20 mouse cellular contexts compared by ENCODE assay signal in the genomic region with DNA sequence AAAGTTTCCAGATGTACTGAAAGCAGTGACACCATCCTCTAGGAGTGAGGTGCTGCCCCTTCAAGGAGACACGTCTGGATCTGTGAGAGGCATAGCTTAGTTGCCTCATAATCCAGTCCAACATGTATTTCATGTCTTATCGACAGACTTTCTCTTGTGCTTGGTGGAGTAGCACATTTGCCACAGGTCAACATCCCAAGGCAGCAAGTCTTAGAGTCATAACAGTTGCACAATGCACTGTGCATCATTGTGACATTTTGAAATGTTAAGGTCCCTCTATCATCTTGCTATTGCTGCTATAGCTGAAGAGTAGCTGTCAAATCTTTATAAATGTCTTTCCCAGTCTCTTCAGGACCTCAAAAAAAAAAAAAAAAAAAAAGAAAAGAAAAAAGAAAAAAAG.
"Had no signal": no experiment of that assay in that cellular context is flagged by ENCODE, and none has a peak within 500 bp of the region (broad histone marks: within the 10 kb centered on the region; RNA-seq: fewer than 3 reads in every experiment).

No protein-coding gene starts in this region.

- H3K36me3 ChIP-seq: limb, embryonic 10.5 days; limb, embryonic 13.5 days; liver, embryonic 13.5 days; midbrain, embryonic 10.5 days had no signal

- H3K9ac ChIP-seq: limb, embryonic 13.5 days; liver, embryonic 13.5 days; lung, embryonic 14.5 days had no signal

- H3K4me3 ChIP-seq: layer of hippocampus, adult 2 months; limb, embryonic 10.5 days; limb, embryonic 13.5 days; liver, embryonic 13.5 days; megakaryocyte, embryonic 14.5 days; midbrain, embryonic 10.5 days had no signal

- ATAC-seq: lung, postnatal 0 days had no signal

- H3K27me3 ChIP-seq: limb, embryonic 13.5 days; liver, embryonic 13.5 days; megakaryocyte, embryonic 14.5 days had no signal

- DNase-seq: kidney, adult 18-20 months; kidney, adult 9 months; kidney, postnatal 25 days; layer of hippocampus, adult 9-11 months; liver; liver, embryonic 13.5 days; lung, embryonic 14.5 days; midbrain, embryonic 14.5 days; thymus, adult 2 months; thymus, postnatal 14 days; thymus, postnatal 4 days had no signal

- H3K9me3 ChIP-seq: limb, embryonic 10.5 days; limb, embryonic 13.5 days; liver, embryonic 13.5 days; megakaryocyte, embryonic 14.5 days; midbrain, embryonic 10.5 days had no signal

- H3K27ac ChIP-seq: kidney, postnatal 0 days; layer of hippocampus, adult 2 months; limb, embryonic 10.5 days; limb, embryonic 13.5 days; liver, embryonic 13.5 days; macrophage; midbrain, embryonic 10.5 days; stomach, postnatal 0 days had no signal

- H3K4me2 ChIP-seq: limb, embryonic 13.5 days; liver, embryonic 13.5 days; lung, embryonic 14.5 days had no signal

- H3K4me1 ChIP-seq: limb, embryonic 10.5 days; liver, embryonic 13.5 days; midbrain, embryonic 10.5 days had no signal
